Mouse (Mus musculus): ENCODE data around the gene Dnajc6.

GRCm38 (mm10) chr4:101664160-101664750 lies 167.8 kb downstream of the Dnajc6 start:
- TF ChIP-seq CTCF (IDR thresholded peaks at IDR 0.05; ENCODE audit: control insufficient read depth, insufficient read depth, insufficient replicate concordance, low read depth, low read length) (no peak), POLR2A (IDR thresholded peaks at IDR 0.05; ENCODE audit: control insufficient read depth, low read depth, low read length) (no peak)

All from testis, adult 2 months (tissue).